Mouse (Mus musculus) heart, embryonic 15.5 days (tissue): Measurements from ENCODE around the gene Dlg3. TPM values are rescaled to one million over a fixed set of nuclear protein-coding genes. Genes with fewer than 3 reads are reported as not detected.

Experiments used
- ATAC-seq: fragments of 200-750 bp; cut with Nextera tagmentation; replicated peaks from 2 replicates; pipeline ENCODE4 v1.8.0; 2017; ENCODE audit warnings: low read depth, moderate TSS enrichment; ENCODE audit not compliant: insufficient number of reproducible peaks, insufficient read depth, low FRiP score
- H3K27ac ChIP-seq: fragments of 300-500 bp; sonication (generic); 2 replicates; pipeline ENCODE4 v1.5.1; 2015; ENCODE audit warnings: mild to moderate bottlenecking, inconsistent platforms
- H3K27me3 ChIP-seq: fragments of 300-500 bp; sonication (generic); 2 replicates; pipeline ENCODE4 v1.6.1; 2015; ENCODE audit warnings: inconsistent platforms
- H3K36me3 ChIP-seq: fragments of 300-500 bp; sonication (generic); 2 replicates; pipeline ENCODE4 v1.6.1; 2015; ENCODE audit warnings: mild to moderate bottlenecking, inconsistent platforms
- H3K4me1 ChIP-seq: fragments of 300-500 bp; sonication (generic); replicated peaks from 2 replicates; pipeline ENCODE4 v1.6.1; 2015; ENCODE audit warnings: inconsistent platforms
- H3K4me2 ChIP-seq: fragments of 300-500 bp; sonication (generic); 2 replicates; pipeline ENCODE4 v1.6.1; 2015; ENCODE audit warnings: inconsistent platforms, mild to moderate bottlenecking, moderate library complexity
- H3K4me3 ChIP-seq: fragments of 300-500 bp; sonication (generic); 2 replicates; pipeline ENCODE4 v1.5.1; 2015; ENCODE audit warnings: mild to moderate bottlenecking, inconsistent platforms
- H3K9ac ChIP-seq: fragments of 300-500 bp; sonication (generic); 2 replicates; pipeline ENCODE4 v1.6.1; 2015; ENCODE audit warnings: mild to moderate bottlenecking, inconsistent platforms
- H3K9me3 ChIP-seq: fragments of 300-500 bp; sonication (generic); replicated peaks from 2 replicates; pipeline ENCODE4 v1.6.1; 2016; ENCODE audit warnings: inconsistent platforms
- WGBS: fragments of 180-500 bp; shearing (Covaris S2); methylation state at CpG from one replicate; pipeline ENCODE4 v1.1.7; 2015; ENCODE audit warnings: mixed read lengths; 5-methylcytosine and 5-hydroxymethylcytosine counted together
- polyA plus RNA-seq: library from polyadenylated mRNA; unstranded; fragments of >200 nt; fragmentation: Nextera tagmentation; extraction: Ambion mirVana; gene quantifications from 2 replicates; pipeline ENCODE4 v1.2.1, GENCODE M21; 2015

Gene Dlg3
- polyA plus RNA-seq: 1.0 and 1.3 TPM in 2 replicates

DNA sequence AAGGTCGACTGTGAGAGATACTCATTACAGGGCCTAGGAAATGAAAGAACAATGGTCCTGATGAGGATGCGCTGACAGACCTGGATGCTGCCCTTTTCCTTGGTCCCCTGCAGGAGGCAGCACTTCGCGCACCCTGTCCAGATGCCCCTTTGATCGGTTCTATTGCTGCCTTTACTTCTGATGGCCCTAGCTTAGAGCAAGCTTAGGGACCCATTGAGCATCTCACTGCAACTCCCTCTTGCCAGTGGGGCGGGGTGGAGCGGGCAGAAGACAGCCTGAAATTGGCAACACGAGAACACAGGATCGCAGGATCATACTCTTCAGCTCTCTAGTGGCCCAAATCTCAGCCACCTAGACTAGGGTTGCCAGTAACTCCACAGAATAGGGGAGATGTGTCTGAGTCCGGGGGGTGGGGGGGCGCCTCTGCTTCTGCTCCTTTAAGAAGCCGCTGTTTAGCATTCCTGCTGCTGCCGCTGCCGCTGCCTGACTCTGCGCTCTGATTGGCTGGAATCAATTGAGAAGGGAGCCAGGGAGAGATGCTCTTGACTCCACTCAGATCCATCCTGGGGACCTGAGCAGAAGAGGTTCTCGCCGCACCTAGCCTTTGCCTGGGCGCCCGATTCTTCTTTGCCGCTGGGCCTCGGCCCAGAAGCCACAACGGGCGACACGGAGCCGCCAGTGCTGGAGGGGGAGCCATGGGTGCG, at the start of gene Dlg3:
Gene Dlg3, plus strand, starts transcription at position 542 of the 704 bp plus-strand sequence.
- H3K36me3 ChIP-seq: no peaks in the 10 kb centered on the region
- ATAC-seq: no peak
- no peak within 1 kb of the TSS for H3K9ac ChIP-seq
- H3K27ac ChIP-seq: no peak within 1 kb of the TSS
- H3K9me3 ChIP-seq: no peaks in the 10 kb centered on the region
- WGBS: 17% methylated on average over 26 of the region's 26 CpGs
- H3K27me3 ChIP-seq: peaks cover 8% of the 10 kb centered on the region
- peaks cover 7% of the 10 kb centered on the region for H3K4me1 ChIP-seq
- H3K4me3 ChIP-seq: peak within 1 kb of the TSS; percentile 46
- peak within 1 kb of the TSS; percentile 72 for H3K4me2 ChIP-seq

DNA sequence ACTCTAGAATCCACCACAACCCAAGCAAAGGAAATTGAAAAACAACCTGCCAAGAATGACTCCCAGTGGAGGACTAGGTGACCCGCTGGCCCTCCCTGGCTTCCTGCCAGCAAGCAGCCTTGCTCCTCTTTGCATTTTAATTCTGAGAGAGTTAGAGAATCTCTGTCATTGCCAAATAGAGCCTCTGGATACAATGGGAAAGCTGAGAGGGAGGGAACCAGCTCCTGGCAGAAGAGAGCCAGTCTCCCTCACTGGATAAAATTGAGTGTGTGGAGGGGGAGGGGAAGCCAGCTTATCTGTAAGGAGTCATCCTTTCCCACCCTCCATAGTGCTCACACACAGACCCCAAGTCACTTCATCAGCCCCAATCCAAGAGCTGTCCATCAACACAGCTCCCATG, 38.6 kb upstream of the Dlg3 start:
- H3K9me3 ChIP-seq: no peaks in the 10 kb centered on the region
- H3K9ac ChIP-seq: no peak overlapping the region
- ATAC-seq: no peak
- no peak overlapping the region for H3K4me3 ChIP-seq
- no peak overlapping the region for H3K27ac ChIP-seq
- no peaks in the 10 kb centered on the region; the same call in 1 of the 2 replicates for H3K36me3 ChIP-seq
- peaks cover 9% of the 10 kb centered on the region; the same call in 1 of the 2 replicates for H3K27me3 ChIP-seq
- WGBS: 18% methylated on average over 1 of the region's 1 CpGs
- H3K4me2 ChIP-seq: no peak overlapping the region
- H3K4me1 ChIP-seq: peaks cover 14% of the 10 kb centered on the region

DNA sequence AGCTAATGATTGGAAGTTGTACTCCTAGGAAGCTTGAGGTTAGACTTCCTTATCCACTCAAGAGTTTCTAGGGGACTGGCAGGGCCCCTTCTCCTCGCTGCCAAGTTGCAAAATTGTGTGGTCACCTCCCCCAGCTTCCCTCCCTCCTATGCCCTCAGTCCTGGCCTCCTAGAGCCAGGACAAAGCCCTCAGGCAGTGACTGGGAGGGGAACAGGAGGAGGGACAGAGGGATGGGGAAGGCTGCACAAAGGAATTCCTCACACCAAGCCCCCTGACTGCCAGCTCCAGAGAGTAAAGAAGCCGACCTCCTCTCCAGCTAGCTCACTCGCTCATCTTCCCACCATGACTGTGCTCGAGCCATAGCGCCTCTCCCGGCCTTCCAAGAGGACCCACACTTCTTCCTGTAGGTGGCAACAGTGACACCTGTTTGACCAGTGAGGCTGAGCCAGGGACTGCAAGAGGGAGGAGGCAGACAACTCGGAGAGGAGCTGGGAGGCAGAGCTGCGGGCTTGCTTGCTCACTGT, 37.8 kb upstream of the Dlg3 start, which contains the start of gene Gdpd2:
Gene Gdpd2, plus strand, starts transcription at position 209 of the 524 bp plus-strand sequence.
- ATAC-seq: 0 out of 2 replicates have a peak, but pooled peaks have one; percentile 47
- 23% methylated on average over 8 of the region's 8 CpGs for WGBS
- Histone ChIP-seq H3K27ac (no peak within 1 kb of the TSS), H3K4me3 (peak within 1 kb of the TSS; percentile 19; the same call in 1 of the 2 replicates), H3K27me3 (peaks cover 9% of the 10 kb centered on the region; the same call in 1 of the 2 replicates), H3K36me3 (no peaks in the 10 kb centered on the region; the same call in 1 of the 2 replicates), H3K9me3 (no peaks in the 10 kb centered on the region), H3K4me1 (peaks cover 14% of the 10 kb centered on the region), H3K9ac (no peak within 1 kb of the TSS; the same call in 1 of the 2 replicates), H3K4me2 (peak within 1 kb of the TSS; percentile 53)

DNA sequence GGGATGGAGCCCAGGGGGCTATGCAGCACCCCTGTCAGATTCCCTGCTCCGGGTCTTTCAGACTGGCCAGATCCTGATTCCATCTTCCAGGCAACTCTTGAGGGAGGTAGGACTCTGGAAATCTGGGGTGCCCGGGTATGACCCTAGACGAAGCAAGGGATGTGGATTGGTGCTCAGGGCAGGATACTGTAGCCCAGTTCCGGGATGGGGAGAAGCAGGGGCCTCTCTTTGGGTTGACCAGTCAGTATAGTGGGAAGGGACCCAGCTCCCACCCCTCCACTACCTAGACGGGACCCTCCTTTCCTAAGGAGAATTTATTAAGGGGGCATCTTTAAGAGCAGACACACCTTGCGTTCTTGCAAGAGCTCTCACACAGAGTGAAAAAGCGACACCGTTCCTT, 37.3 kb upstream of the Dlg3 start:
- Histone ChIP-seq H3K27ac (no peak overlapping the region), H3K27me3 (peaks cover 9% of the 10 kb centered on the region; the same call in 1 of the 2 replicates), H3K9ac (no peak overlapping the region; the same call in 1 of the 2 replicates), H3K4me2 (peak overlapping the region; percentile 53), H3K9me3 (no peaks in the 10 kb centered on the region), H3K4me1 (peaks cover 14% of the 10 kb centered on the region), H3K4me3 (peak overlapping the region; percentile 19; the same call in 1 of the 2 replicates), H3K36me3 (no peaks in the 10 kb centered on the region; the same call in 1 of the 2 replicates)
- no peak for ATAC-seq
- WGBS: 31% methylated on average over 8 of the region's 8 CpGs

DNA sequence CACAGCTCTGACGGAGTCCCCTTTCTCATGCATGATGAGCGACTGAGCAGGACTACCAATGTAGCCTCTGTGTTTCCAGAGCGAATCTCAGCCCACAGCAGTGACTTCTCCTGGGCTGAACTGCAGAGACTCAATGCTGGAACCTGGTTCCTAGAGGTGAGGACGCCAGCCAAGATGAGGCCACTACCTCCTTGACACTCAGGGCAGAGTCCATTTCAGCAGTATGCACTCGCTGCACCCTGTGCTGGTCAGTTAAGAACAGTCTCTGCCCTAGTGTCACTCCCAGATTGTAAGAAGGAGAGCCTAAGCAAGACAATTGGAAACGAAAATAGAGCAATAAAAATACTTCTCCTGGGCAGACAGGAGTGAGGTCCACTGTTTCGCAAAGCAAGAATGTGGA, 33.2 kb upstream of the Dlg3 start:
- no peak overlapping the region for H3K4me2 ChIP-seq
- no peak overlapping the region for H3K27ac ChIP-seq
- no peaks in the 10 kb centered on the region for H3K9me3 ChIP-seq
- 64% methylated on average over 7 of the region's 7 CpGs for whole genome bisulfite sequencing
- peaks cover 21% of the 10 kb centered on the region; the same call in 1 of the 2 replicates for H3K27me3 ChIP-seq
- H3K4me3 ChIP-seq: no peak overlapping the region
- peaks cover 10% of the 10 kb centered on the region for H3K4me1 ChIP-seq
- H3K9ac ChIP-seq: no peak overlapping the region
- ATAC-seq: no peak
- H3K36me3 ChIP-seq: no peaks in the 10 kb centered on the region

DNA sequence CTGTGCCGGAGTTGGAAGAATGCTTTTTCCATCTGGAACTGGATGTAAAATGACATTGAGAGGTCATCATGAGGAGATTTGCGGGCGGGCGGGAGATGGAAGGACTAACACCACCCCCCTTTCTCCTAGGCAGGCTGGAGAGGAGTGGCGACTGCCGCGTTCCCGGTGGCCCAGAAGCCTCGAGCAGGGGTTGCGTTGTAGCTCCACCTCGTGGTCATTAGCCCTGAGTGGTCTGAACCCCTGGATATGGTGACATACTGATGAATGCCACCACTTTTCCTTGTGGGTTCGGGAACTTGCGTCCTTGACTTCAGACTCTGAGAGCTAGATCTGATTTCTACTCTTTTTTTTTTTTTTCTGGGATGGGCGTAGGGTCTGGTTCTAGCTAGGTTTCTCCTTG, 28.6 kb upstream of the Dlg3 start:
- Histone ChIP-seq H3K4me3 (peak overlapping the region; percentile 40), H3K9me3 (no peaks in the 10 kb centered on the region), H3K9ac (no peak overlapping the region), H3K27ac (no peak overlapping the region), H3K4me1 (no peaks in the 10 kb centered on the region), H3K4me2 (peak overlapping the region; percentile 63), H3K36me3 (no peaks in the 10 kb centered on the region), H3K27me3 (peaks cover 12% of the 10 kb centered on the region; the same call in 1 of the 2 replicates)
- no peak; the same call in 1 of the 2 replicates for ATAC-seq
- 17% methylated on average over 14 of the region's 14 CpGs for WGBS

DNA sequence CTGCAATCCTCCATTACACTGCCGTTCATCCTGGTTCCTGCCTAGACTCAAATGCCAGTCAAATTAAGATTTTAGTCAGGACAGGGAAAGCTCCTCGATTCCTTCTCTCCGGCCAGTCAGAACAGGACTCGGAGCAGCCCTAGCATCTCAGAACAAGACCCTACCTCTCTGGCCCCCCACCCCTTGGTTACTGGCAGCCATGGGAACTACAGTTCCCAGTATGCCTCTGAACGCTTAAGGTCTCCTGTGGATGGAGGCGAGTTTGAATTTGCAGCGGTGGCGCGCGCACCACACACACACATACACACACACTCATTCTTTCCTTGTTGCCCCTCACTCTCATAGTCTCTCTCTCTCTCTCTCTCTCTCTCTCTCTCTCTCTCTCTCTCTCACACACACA, 28.1 kb upstream of the Dlg3 start:
- Histone ChIP-seq H3K4me1 (no peaks in the 10 kb centered on the region), H3K9ac (no peak overlapping the region), H3K27me3 (peaks cover 12% of the 10 kb centered on the region; the same call in 1 of the 2 replicates), H3K9me3 (no peaks in the 10 kb centered on the region), H3K4me3 (peak overlapping the region; percentile 40), H3K36me3 (no peaks in the 10 kb centered on the region), H3K4me2 (peak overlapping the region; percentile 63), H3K27ac (peak overlapping the region; percentile 39; the same call in 1 of the 2 replicates)
- WGBS: 10% methylated on average over 8 of the region's 10 CpGs
- ATAC-seq: peak; percentile 50; the same call in 1 of the 2 replicates

DNA sequence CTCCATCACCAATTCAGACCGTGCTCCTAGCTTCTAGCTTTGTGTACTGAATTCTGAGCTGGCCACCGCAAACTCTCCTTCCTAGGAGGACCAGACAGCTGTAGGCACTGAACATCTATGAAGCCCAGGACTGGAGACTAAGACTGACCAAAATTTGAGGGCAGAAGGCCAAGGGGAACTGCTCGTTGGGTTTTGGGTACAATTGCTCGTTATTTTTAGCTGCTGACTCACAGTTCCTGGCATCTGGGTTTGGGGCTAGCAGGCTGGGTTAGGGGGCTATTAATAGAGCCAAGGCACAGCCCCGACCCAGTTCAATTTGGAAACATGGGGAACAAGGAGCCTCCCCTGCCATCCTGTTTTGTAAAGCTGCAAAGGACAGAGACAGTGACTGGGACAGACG, 26.7 kb upstream of the Dlg3 start:
- Histone ChIP-seq H3K27ac (peak overlapping the region; percentile 88), H3K9ac (no peak overlapping the region), H3K9me3 (no peaks in the 10 kb centered on the region), H3K4me1 (no peaks in the 10 kb centered on the region), H3K36me3 (no peaks in the 10 kb centered on the region), H3K4me2 (peak overlapping the region; percentile 50), H3K4me3 (peak overlapping the region; percentile 36), H3K27me3 (peaks cover 12% of the 10 kb centered on the region; the same call in 1 of the 2 replicates)
- ATAC-seq: no peak
- 35% methylated on average over 6 of the region's 6 CpGs for WGBS

DNA sequence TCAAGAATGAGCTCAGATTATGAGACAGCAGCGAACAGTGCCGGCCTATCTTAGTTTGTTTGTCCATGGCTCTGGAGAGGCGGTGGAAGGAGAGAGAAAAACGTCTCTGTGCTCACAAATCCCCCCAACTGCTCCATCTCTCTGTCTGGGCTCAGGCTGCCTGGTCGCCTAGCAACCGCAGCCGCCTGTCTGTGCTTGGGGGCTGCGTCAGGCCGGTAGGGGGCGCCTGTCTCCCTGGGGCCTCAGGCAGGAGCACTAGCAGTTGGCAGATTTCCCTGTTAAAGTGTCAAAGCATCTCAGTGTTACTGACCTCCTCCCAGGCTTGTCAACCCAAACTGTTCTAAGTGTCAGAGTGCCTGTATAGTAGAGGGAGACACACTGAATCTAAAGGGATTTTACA, 25.6 kb upstream of the Dlg3 start:
- peak overlapping the region; percentile 50 for H3K4me2 ChIP-seq
- H3K4me3 ChIP-seq: peak overlapping the region; percentile 36; the same call in 1 of the 2 replicates
- no peaks in the 10 kb centered on the region for H3K9me3 ChIP-seq
- peak overlapping the region; percentile 88; the same call in 1 of the 2 replicates for H3K27ac ChIP-seq
- no peaks in the 10 kb centered on the region for H3K36me3 ChIP-seq
- ATAC-seq: peak; percentile 53; the same call in 1 of the 2 replicates
- H3K27me3 ChIP-seq: 0 out of 2 replicates have a peak, but pooled peaks cover 4% of the 10 kb centered on the region
- H3K9ac ChIP-seq: no peak overlapping the region
- H3K4me1 ChIP-seq: no peaks in the 10 kb centered on the region
- 16% methylated on average over 10 of the region's 10 CpGs for WGBS

DNA sequence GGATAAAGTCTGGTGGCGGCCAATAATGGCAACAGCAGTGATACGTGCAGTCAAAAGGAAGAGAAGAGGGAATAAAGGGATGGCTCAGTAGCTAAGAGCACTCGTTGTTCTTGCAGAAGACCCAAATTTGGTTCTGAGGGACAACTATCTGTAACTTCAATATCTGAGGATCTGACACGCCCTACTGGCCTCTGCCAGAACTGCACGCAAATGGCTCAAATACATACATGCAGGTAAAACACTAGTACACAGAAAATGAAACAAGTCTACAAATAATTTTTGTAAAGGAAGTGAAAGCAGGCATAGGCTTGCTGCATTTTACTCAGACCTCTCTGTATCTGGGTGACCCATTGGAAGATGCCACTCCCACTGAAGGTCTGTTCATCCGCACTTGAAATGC, 1.7 kb upstream of the Dlg3 start:
- ATAC-seq: no peak
- 80% methylated on average over 6 of the region's 6 CpGs for whole genome bisulfite sequencing

DNA sequence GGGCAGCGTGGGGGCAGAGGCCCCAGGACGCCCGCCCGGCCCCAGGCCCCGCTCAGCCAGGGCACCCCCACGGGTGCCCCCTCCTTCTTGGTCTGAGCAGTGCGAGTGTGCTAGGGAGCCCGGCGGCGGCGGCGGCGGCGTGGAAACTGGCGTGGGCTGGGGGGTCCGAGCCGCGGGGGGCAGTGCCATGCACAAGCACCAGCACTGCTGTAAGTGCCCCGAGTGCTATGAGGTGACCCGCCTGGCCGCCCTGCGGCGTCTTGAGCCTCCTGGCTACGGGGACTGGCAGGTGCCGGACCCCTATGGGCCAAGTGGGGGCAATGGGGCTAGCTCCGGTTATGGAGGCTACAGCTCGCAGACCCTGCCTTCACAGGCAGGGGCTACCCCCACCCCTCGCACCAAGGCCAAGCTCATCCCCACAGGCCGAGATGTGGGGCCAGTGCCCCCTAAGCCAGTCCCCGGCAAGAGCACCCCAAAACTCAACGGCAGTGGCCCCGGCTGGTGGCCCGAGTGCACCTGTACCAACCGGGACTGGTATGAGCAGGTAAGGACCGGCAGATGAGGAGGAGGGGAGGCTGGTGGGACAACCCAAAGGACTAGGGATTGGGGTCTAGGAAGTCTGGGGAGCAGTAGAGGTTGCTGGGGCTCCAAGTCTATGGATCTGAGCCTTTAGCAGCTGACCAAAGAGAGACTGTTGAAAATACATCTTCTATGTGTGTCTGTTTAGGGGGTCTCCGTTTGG, 534 bp downstream of the Dlg3 start:
- H3K4me3 ChIP-seq: peak overlapping the region; percentile 46
- H3K36me3 ChIP-seq: no peaks in the 10 kb centered on the region
- peaks cover 8% of the 10 kb centered on the region for H3K27me3 ChIP-seq
- no peaks in the 10 kb centered on the region for H3K9me3 ChIP-seq
- WGBS: 37% methylated on average over 28 of the region's 36 CpGs
- H3K9ac ChIP-seq: no peak overlapping the region
- H3K4me2 ChIP-seq: peak overlapping the region; percentile 72
- peaks cover 7% of the 10 kb centered on the region for H3K4me1 ChIP-seq
- no peak overlapping the region for H3K27ac ChIP-seq
- ATAC-seq: no peak

More for the DNA sequence above, 1.7 kb upstream of the Dlg3 start:
- no peaks in the 10 kb centered on the region for H3K9me3 ChIP-seq
- no peak overlapping the region for H3K9ac ChIP-seq
- H3K4me3 ChIP-seq: no peak overlapping the region
- no peak overlapping the region for H3K27ac ChIP-seq
- peaks cover 7% of the 10 kb centered on the region for H3K4me1 ChIP-seq
- no peaks in the 10 kb centered on the region for H3K36me3 ChIP-seq
- no peak overlapping the region for H3K4me2 ChIP-seq
- H3K27me3 ChIP-seq: peaks cover 8% of the 10 kb centered on the region
